Mouse (Mus musculus) right cerebral cortex, adult 18-20 months (tissue): ENCODE measurements around the gene Tceal7.
"Not testable (repeated sequence)": the region's sequence is repeated elsewhere in the genome, so short reads cannot be mapped to it uniquely, and the experiment has no call there.

Experiments
- DNase-seq: peaks from one replicate; pipeline ENCODE4 v3.0.0; 2022; ENCODE audit warnings: mixed read lengths

Gene Tceal7

DNA sequence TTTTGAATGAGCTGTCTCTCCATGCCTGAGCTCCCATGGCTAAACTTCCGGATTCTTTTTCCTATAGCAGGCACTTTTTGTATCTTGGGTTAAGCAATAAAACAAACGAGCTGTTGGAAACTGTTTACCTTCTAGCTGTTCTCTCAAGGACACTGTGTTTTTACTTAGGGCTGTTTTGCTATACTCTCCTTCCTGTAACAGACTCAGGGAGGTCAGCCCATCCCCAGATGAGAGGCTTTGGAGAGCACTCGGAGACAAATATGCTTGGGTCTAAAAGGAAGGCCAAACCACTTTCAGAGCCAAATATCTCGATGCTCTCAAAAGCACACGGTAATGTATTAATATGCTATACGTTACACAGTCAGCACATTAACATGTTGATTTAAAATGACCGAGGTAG, 35.1 kb downstream of the Tceal7 start:
- no peak for DNase-seq

- DNase-seq = no peak
These were observed 37.6 kb downstream of the Tceal7 start for GRCm38 (mm10) chrX:136252023-136252729.

DNA sequence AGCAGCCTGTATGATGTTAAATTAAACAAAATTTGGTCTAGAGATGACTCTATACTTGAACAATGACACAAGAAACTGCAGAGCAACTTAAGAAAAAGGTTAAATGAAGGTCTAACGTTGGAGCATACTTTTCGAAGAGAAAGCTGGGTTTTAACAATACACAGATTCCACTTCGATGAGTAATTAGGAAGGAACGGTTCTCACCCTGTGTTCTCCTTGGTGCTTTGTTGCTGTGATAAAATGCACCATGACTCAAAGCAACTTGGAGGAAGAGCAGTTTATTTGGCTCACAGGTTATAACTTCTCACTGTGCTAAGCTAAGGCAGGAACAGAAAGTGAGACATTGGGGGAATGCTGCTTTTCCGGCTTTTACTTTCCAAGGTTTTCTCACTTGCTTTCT, 53.1 kb downstream of the Tceal7 start:
- DNase-seq = no peak

GRCm38 (mm10) chrX:136268173-136268572, 53.6 kb downstream of the Tceal7 start:
- DNase-seq = no peak

GRCm38 (mm10) chrX:136269743-136270392, 55.3 kb downstream of the Tceal7 start, which contains the start of gene Bex3:
Gene Bex3 (plus strand): TSS chrX:136270253.
- DNase-seq = peak; percentile 38

GRCm38 (mm10) chrX:136270393-136271111, 56.0 kb downstream of the Tceal7 start:
- not testable (repeated sequence) for DNase-seq

DNA sequence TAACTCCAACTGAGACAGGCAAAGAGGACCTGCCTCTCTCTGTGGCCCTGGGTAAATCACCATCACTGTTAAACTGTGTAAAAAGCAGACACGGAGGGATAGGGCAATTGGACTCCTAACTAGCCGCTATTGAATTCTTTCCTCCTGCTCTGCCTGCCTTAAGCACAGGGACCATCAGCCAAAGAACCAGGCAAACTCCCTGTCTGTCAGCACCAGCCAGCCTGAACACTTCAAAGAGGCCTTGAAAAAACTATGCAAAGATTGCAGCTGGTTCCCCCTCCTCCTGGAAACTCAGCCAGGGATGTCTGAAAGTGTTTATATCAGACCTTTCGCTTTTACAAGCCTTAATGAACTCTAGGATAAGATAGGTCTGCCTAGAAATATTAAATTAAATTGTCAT, 60.0 kb downstream of the Tceal7 start:
- no peak for DNase-seq

DNA sequence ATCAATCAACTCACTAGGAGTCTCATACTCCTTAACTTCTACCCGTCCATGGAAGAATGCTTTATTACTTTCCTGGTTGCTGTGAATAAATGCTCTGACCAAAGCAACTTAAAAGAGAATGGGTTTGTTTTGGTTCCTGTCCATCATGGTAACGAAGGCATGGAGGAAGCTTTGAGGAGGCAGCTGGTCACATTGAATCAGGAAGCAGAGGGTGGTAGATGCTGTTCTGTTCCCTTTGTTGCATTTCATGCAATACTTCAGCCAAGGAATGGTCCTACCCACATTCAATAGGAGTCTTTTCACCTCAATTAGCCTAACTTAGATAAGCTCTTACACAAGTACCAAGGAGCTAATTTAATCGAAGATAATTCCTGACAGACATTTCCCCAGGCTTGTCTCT, 60.8 kb downstream of the Tceal7 start:
- no peak for DNase-seq
